Mouse (Mus musculus) hematopoietic stem cell, adult 5-6 weeks (primary cell): ENCODE results near the gene 4921536K21Rik. TPM values are rescaled to one million over a fixed set of nuclear protein-coding genes. Genes with fewer than 3 reads are reported as not detected.

Experiments
- ATAC-seq, 2 experiments: fragments of 125-278 bp in 1 of 2; replicated peaks in 1 of 2; 2 replicates each; pipeline ENCODE4 v1.8.0; 2016 to 2017; ENCODE audit warnings: inconsistent platforms in 2 of 2, mild to moderate bottlenecking in 2 of 2, moderate number of reproducible peaks in 2 of 2, low read depth in 1 of 2, moderate TSS enrichment in 1 of 2; ENCODE audit not compliant: low FRiP score in 2 of 2, poor library complexity in 2 of 2, severe bottlenecking in 2 of 2, insufficient read depth in 1 of 2, low TSS enrichment in 1 of 2
- total RNA-seq: library from RNA; stranded (forward); fragments of 172-1452, 232-1000 nt; gene quantifications from 2 replicates; pipeline ENCODE4 v1.2.3, GENCODE M21; 2017

Gene 4921536K21Rik
- total RNA-seq, 1 experiment from 2014 or later, result not detected

DNA sequence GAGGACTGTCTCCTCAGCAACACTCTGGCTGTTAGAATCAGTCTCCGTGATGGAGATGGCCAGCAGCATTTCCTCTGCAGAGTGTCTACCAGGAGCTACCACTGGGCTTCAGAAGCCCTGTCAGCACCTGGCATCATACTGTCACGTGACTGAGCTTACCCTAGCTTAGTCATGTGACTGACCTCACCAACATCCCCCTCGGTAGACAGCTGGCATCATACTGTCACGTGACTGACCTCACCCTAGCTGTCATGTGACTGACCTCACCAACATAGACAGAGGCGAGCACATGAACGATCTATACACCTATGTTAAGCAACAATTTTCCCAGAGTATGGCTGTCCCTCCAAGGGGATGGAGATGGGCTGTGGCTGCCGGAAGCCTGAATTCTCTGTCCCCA is 16.2 kb downstream of the 4921536K21Rik start:
- ATAC-seq, result no peak

DNA sequence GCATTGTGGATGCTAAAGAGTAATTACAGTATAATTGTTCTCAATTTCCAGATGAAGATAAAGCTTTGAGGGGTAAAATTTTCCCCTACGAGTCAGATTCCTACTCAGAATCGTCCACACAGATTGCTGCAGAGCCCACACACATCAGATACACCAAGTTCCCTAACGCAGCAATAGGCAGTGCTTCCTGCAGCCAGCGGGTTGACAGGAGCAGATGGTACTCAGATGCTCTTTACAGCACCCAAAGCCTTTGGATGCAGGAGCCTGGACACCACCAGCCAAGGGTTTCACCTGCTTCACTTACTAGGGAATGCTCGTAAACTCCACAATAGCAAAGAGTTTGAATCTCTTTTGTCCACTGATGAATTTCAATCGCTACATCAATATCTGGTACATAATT is 18.5 kb downstream of the 4921536K21Rik start:
- ATAC-seq, result no peak

DNA sequence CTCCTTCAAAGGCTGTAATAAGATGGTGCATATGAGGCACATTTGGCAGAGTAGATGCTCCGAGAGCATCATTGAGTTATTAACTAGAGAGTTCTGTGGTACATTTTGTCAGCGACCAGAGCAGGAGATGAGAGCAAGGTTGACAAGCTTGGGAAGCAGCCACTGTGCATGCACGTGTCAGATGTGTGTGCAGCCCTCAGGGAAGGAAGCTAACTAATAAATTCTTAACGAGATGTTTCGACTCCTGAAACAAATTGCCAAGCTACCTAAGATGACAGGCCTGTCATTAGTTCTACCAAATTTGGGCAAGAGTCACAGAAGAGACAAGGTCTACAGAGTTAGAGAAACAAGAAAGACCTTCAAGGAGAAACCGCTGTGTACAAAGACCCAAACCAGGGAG is 30.6 kb downstream of the 4921536K21Rik start:
- ATAC-seq, result no peak

DNA sequence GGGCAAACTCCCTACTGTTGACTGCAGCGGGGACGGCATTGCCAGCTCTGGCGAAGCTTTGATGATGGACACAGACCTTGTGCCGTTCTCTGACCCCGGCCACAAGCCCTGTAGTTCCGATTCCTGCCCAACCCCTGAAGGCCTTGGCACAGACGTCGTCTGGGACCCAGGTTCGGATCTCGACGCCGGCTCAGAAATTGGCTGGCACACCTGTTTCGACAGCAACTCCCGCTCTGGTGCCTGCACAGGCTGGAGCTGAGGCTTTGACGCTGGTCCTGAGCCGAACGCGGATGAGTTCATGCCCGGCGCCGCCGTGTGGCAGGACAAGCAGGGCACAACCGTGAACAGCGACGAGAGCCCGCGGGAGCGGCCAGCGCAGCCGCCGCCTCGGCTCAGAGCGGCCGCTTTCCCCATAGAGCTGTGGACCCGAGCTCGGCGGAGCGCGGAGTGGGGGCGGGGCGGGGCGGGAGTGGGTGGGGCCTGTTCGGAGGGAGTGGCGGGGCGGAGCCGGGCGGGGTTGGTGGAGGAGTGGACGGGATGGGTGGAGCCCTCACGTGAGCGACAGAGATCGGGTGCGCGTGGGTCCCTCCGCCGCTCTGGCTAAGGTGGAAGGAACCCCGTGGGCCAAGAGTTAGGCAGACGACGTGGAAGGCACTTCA is 31.3 kb downstream of the 4921536K21Rik start, which contains the start of gene Osbp2:
TSS of gene Osbp2 (minus strand) at position 450 of the 659 bp plus-strand sequence.
- peak; percentile 86 to 87 for ATAC-seq

DNA sequence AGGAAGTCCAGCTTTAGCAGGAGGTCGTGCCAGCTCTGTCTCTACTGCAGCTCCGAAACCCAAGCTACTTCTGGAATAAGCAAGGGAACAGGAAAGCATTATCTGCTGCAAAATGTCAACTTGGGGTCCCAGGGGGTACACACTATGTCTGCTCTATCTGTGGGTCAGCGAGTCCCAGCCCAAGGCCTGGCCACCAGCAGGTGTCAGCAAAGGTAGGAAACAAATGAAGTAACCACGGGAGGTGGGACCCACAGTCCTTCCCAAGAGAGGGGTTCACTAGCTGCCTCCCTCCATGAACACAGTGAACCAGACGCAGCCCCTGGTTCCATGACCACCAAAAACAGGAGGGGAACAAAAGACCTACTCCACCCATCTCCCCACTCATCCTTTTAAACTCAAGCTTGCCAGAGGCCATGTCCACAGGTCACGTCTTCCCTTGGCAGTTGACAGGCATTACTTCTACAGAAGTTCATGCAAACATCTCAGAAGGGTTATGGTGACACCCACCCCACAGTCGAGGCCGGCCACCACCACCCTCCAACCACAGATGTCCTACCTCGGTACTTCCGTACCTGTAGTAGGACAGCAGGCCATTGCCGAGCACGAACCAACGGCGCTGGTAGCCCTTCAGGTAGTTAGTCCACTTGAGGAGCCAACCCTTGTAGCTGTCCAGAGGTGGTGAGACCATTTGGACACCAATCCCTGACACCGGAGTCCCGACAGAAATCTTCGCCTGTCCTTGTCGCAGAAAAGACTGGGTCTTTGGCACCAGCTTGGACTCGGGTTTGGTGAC is 32.0 kb downstream of the 4921536K21Rik start:
- ATAC-seq, result no peak

DNA sequence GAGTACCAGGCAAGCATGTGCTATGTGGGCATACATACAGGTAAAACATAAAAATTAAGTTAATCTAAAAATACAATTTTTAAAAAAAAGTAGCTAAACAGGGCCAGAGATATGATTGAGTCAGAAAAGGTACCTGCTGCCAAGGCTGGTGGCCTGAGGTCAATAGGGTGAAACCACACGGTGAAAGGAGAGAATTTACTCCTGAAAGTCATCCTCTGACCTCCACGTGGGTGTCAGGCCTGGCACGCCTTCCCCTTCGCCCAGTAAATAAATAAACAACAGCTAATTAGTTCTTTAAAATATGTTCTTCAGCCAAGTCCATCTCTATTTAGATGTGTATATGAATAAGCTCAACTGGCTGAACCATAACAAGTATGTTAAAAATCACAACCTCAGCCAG is 34.5 kb downstream of the 4921536K21Rik start:
- ATAC-seq, result no peak

- no peak for ATAC-seq
These were observed 35.1 kb downstream of the 4921536K21Rik start for GRCm38 (mm10) chr11:3859778-3860177.

GRCm38 (mm10) chr11:3857902-3858301 is 37.0 kb downstream of the 4921536K21Rik start:
- ATAC-seq, result no peak

DNA sequence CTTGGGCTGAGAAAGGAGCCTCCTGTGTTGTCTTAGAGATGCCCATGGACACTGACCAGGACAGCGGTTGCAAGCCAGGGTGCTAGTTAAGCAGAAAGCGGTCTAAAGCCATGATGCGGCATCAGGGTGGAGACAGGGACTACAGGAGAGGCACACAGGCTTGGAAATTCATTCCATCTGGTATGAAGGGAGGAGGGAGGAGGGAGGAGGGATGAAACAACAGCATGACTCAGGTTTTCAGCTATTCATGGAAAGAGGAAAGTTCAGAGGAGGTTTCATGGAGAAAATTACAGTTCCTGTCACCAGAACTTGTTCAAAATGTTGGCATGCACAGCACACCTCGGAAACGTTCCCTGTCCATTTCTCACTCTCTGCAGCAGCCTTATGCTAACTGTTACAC is 39.1 kb downstream of the 4921536K21Rik start:
- no peak for ATAC-seq

GRCm38 (mm10) chr11:3854156-3854555 is 40.7 kb downstream of the 4921536K21Rik start:
- no peak for ATAC-seq

DNA sequence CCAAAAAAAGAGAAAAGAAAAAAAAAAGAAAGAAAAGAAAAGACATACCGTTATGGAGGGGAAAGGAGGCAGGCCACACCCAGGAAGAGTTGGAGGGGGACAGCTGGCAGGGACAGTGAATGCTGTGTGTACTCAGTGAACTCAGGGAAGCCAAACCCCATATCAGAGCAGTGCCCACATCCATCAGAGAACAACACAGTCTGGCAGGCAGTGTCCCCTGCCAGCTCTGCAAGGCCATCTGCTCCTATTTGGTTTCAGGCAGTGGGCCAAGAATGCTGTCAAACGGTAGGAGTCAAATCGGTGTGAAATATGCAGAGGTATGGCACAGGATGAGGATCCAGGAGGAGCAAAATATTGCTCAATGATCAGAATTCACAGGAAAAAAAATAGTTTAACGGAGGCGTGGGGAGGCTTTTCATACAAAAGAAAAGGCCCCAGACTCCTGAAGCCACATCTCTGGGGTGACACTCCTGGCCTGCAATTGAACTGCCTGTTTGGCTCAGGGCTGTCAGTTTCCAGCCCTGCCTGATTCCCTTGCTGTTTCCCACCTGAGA is 41.3 kb downstream of the 4921536K21Rik start:
- peak; percentile 4 to 39; a peak in 2 of 4 replicates for ATAC-seq

GRCm38 (mm10) chr11:3853031-3853430 is 41.9 kb downstream of the 4921536K21Rik start:
- no peak for ATAC-seq

DNA sequence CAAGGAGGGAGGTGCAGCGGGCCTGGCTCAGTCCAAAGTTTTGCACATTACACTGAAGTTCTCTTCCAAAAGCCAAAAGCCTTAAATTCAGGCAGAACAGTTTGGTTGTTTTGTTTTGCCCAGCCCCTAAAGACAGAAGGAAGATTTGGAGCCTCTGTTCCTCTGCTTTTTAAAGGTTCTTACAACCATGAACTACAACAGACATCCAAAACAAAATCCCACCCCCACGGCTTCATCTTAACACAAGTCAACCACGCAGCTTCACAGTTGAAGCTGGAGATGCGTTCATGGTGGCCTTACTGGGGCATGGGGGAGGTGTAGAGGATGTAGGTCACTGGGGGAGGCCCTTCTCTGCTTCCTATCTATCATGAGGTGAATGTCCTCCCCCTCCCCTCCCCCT is 43.0 kb downstream of the 4921536K21Rik start:
- no peak for ATAC-seq

GRCm38 (mm10) chr11:3850746-3851277 is 44.1 kb downstream of the 4921536K21Rik start:
- no peak for ATAC-seq

DNA sequence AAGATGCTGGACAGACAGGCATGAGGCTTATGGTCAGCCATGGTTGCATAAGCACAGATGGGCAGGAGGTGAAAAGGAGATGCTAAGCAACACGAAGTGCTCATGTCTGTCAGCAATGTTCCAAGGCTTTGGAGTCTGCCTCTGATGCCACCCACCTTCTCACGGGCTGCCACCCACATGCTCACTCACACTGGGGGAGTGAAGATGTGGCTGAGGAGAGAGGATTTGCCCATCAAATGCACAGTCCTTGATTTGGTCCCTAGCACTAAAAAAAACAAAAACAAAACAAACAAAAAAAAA is 44.6 kb downstream of the 4921536K21Rik start:
- ATAC-seq, result 0 out of 4 replicates have a peak, but pooled peaks of 1 of the 2 experiments have one; percentile 7

GRCm38 (mm10) chr11:3849469-3850314 is 45.2 kb downstream of the 4921536K21Rik start:
- ATAC-seq, result peak in 1 of 2 experiments; percentile 53; a peak in 1 of 4 replicates

DNA sequence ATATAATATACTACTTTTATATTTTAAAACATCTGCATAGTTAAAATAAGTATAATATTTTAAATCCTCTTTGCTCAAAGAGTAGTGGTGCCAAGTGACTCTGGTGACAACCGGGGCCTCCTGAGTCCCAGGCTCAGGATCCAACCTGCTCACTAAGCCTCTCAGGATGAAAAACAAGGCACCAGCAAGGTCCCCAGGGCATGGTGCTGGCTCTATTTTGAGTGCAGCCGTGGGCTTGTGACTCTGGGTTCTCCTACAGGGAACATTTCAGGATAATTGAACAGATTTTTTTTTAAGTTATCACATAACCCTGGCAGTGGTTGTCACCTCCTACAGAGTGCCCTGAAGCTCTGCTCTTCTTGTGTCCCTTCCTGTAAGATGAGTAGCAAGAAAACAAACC is 48.5 kb downstream of the 4921536K21Rik start:
- ATAC-seq, result no peak
